Mouse (Mus musculus): ENCODE results near the gene Lrrc8d. TPM values are rescaled to one million over a fixed set of nuclear protein-coding genes. Genes with fewer than 3 reads are reported as not detected.

The Lrrc8d gene
- polyA plus RNA-seq, 1 experiment from 2014 or later = 22.9 TPM

DNA sequence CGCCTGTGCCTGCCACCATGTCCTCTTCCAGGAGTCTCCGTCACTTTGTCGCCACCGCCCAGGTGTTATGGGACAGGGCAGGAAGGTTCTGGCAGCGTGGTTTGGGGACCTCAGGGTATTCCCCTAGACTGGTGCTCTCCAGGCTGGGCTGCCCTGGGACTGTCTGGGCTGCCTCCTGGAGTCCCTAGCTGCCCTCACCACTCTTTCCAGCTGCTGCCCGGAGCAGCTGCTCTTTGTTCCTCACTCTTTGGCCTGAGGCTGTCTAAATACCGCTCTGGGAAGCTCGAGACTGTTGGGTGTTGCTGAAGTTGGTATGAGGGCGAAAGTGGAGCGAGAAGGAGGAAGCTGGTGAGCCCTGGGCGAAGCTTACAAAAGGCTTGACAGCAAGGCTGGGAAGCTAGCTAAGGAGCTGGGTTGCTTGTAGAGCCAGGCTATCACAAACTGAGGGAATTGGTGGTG is 32.7 kb downstream of the Lrrc8d start:
- peak; percentile 36 for DNase-seq (ENCODE audit: low spot score)
- Histone ChIP-seq H3K27me3 (ENCODE audit: control insufficient read depth, insufficient read depth, low read length) (no peaks in the 10 kb centered on the region), H3K4me1 (ENCODE audit: control insufficient read depth, insufficient read depth, low read length) (no peaks in the 10 kb centered on the region), H3K27ac (replicated peaks; ENCODE audit: low read depth, low read length) (no peak overlapping the region), H3K36me3 (replicated peaks; ENCODE audit: control insufficient read depth, insufficient read depth, low read depth, low read length) (no peaks in the 10 kb centered on the region), H3K4me2 (ENCODE audit: low read depth, low read length) (peak overlapping the region; percentile 93), H3K4me3 (ENCODE audit: low read depth, low read length) (peak overlapping the region; percentile 42), H3K9me3 (replicated peaks; ENCODE audit: control insufficient read depth, low read length) (no peaks in the 10 kb centered on the region), H3K9ac (replicated peaks; ENCODE audit: low read length) (peak overlapping the region; percentile 68)
- ATAC-seq (replicated peaks; ENCODE audit: insufficient number of reproducible peaks, low FRiP score, low TSS enrichment, low read depth) = peak; percentile 75
- 28% methylated on average over 11 of the region's 11 CpGs for WGBS

DNA sequence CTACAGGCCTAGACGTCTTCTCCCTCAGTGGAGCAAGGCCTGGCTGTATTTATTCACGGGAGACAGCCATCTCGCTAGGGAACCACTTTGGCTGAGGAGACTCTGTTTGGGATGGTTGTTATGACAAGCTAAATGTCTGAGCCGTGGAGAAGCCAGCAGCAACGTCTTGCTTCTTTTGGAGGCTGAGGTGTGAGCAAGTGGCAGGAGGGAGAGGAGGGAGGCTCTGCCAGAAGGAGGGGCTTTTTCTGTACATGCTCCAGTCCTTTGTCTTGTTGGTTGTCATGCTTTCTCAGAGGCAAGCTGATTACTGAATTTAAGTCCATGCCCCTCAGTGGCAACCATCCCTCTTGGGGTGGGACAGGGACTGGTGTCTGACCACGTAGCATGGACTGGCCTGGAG is 33.5 kb downstream of the Lrrc8d start:
- no peak for DNase-seq (ENCODE audit: low spot score)
- 75% methylated on average over 6 of the region's 6 CpGs for WGBS
- Histone ChIP-seq H3K27me3 (ENCODE audit: control insufficient read depth, insufficient read depth, low read length) (no peaks in the 10 kb centered on the region), H3K4me3 (ENCODE audit: low read depth, low read length) (no peak overlapping the region), H3K4me1 (ENCODE audit: control insufficient read depth, insufficient read depth, low read length) (no peaks in the 10 kb centered on the region), H3K4me2 (ENCODE audit: low read depth, low read length) (no peak overlapping the region), H3K36me3 (replicated peaks; ENCODE audit: control insufficient read depth, insufficient read depth, low read depth, low read length) (no peaks in the 10 kb centered on the region), H3K27ac (replicated peaks; ENCODE audit: low read depth, low read length) (no peak overlapping the region), H3K9ac (replicated peaks; ENCODE audit: low read length) (no peak overlapping the region), H3K9me3 (replicated peaks; ENCODE audit: control insufficient read depth, low read length) (no peaks in the 10 kb centered on the region)
- no peak for ATAC-seq (replicated peaks; ENCODE audit: insufficient number of reproducible peaks, low FRiP score, low TSS enrichment, low read depth)

DNA sequence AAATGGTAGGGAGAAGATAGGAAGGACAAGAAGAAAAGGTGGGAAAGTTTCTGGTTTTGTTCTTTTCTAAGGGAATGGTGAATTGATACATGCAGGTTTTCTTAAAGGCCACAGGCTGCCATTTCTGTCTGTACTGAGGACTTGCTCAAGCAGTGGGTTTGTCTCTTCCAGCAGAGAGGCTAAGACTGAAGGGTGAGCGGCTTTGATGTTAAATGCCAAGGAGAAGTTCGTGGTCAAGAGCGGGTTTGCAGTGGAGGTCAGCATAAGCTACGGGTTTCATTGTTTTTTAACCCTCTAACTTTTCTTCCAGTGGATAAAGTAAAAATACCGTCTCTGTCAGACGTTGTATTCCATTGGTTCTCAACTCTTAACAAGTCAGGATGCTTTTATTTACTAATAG is 36.6 kb downstream of the Lrrc8d start:
- H3K9ac ChIP-seq (replicated peaks; ENCODE audit: low read length) = no peak overlapping the region
- no peak overlapping the region for H3K4me2 ChIP-seq (ENCODE audit: low read depth, low read length)
- DNase-seq (ENCODE audit: low spot score) (no peak), ATAC-seq (replicated peaks; ENCODE audit: insufficient number of reproducible peaks, low FRiP score, low TSS enrichment, low read depth) (no peak)
- no peaks in the 10 kb centered on the region for H3K4me1 ChIP-seq (ENCODE audit: control insufficient read depth, insufficient read depth, low read length)
- no peaks in the 10 kb centered on the region for H3K27me3 ChIP-seq (ENCODE audit: control insufficient read depth, insufficient read depth, low read length)
- no peak overlapping the region for H3K4me3 ChIP-seq (ENCODE audit: low read depth, low read length)
- no peaks in the 10 kb centered on the region for H3K9me3 ChIP-seq (replicated peaks; ENCODE audit: control insufficient read depth, low read length)
- no peaks in the 10 kb centered on the region for H3K36me3 ChIP-seq (replicated peaks; ENCODE audit: control insufficient read depth, insufficient read depth, low read depth, low read length)
- H3K27ac ChIP-seq (replicated peaks; ENCODE audit: low read depth, low read length) = no peak overlapping the region
- whole genome bisulfite sequencing = 84% methylated on average over 6 of the region's 6 CpGs

DNA sequence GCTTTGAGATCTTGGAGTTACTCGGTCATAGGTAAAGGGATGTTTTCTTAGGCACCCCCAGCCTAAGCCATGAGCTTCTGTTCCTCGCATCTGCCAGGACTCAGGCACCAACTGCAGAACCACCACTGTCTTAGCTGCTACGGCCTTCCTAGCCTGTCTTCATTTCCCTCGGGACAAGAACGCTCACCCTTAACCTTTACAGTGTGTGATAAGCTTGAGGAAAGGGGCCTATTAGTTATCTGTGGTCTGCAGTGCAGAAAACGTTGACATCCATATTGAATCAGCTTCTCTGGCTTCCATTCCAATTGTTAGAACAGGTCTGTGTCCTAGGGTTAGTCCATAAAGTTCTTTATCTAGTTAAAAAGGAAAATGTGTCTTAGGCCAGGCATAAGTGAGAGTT is 37.4 kb downstream of the Lrrc8d start:
- DNase-seq (ENCODE audit: low spot score) (no peak), ATAC-seq (replicated peaks; ENCODE audit: insufficient number of reproducible peaks, low FRiP score, low TSS enrichment, low read depth) (no peak)
- H3K4me1 ChIP-seq (ENCODE audit: control insufficient read depth, insufficient read depth, low read length) = no peaks in the 10 kb centered on the region
- H3K9me3 ChIP-seq (replicated peaks; ENCODE audit: control insufficient read depth, low read length) = no peaks in the 10 kb centered on the region
- no peak overlapping the region for H3K9ac ChIP-seq (replicated peaks; ENCODE audit: low read length)
- H3K27ac ChIP-seq (replicated peaks; ENCODE audit: low read depth, low read length) = no peak overlapping the region
- H3K4me3 ChIP-seq (ENCODE audit: low read depth, low read length) = no peak overlapping the region
- H3K4me2 ChIP-seq (ENCODE audit: low read depth, low read length) = no peak overlapping the region
- no peaks in the 10 kb centered on the region for H3K27me3 ChIP-seq (ENCODE audit: control insufficient read depth, insufficient read depth, low read length)
- 67% methylated on average over 6 of the region's 6 CpGs for WGBS
- H3K36me3 ChIP-seq (replicated peaks; ENCODE audit: control insufficient read depth, insufficient read depth, low read depth, low read length) = no peaks in the 10 kb centered on the region

DNA sequence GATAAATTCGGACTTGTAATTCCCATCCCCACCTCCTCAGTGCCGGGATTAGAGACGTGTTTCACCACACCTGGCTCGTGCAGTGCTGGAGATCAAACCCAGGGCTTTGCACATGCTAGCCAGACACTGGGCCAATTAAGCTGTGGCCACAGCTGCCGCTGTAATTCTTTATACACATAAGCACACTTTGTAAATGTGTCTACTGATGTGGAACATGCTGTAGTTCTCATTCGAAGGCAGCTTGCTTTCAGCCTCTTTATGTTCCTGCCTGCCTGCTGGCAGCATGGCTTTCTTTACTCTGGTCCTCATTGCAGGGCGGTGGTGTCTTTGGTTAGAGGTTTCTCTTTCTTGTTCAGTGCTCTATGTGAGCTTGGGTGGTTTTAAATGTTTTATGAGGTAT is 40.7 kb downstream of the Lrrc8d start:
- Histone ChIP-seq H3K36me3 (replicated peaks; ENCODE audit: control insufficient read depth, insufficient read depth, low read depth, low read length) (no peaks in the 10 kb centered on the region), H3K27me3 (ENCODE audit: control insufficient read depth, insufficient read depth, low read length) (no peaks in the 10 kb centered on the region), H3K4me2 (ENCODE audit: low read depth, low read length) (no peak overlapping the region), H3K9me3 (replicated peaks; ENCODE audit: control insufficient read depth, low read length) (no peaks in the 10 kb centered on the region), H3K4me1 (ENCODE audit: control insufficient read depth, insufficient read depth, low read length) (no peaks in the 10 kb centered on the region), H3K4me3 (ENCODE audit: low read depth, low read length) (no peak overlapping the region), H3K27ac (replicated peaks; ENCODE audit: low read depth, low read length) (no peak overlapping the region), H3K9ac (replicated peaks; ENCODE audit: low read length) (no peak overlapping the region)
- no peak for ATAC-seq (replicated peaks; ENCODE audit: insufficient number of reproducible peaks, low FRiP score, low TSS enrichment, low read depth)
- 68% methylated on average over 7 of the region's 7 CpGs for whole genome bisulfite sequencing
- DNase-seq (ENCODE audit: low spot score) = peak; percentile 11

DNA sequence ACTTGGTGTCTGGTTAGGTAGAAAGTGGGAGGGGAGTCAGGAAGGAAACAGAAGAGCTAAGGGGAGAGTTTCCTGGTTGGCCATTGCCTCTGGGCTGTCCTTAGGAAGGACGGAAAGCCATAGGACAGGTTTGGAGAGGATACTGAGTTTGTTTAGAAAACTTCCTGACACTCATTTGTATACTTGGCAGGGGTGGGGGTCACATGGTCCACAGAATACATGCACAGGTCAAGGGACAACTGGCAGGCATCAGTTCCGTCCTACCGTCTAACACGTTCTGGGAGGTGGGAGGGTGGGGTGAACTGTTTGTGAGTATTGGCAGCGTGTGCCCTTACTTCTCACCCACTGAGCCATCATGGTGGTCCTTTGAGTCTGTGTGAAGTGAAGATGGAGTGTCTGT is 42.9 kb downstream of the Lrrc8d start:
- Histone ChIP-seq H3K27me3 (ENCODE audit: control insufficient read depth, insufficient read depth, low read length) (no peaks in the 10 kb centered on the region), H3K27ac (replicated peaks; ENCODE audit: low read depth, low read length) (no peak overlapping the region), H3K9ac (replicated peaks; ENCODE audit: low read length) (no peak overlapping the region), H3K9me3 (replicated peaks; ENCODE audit: control insufficient read depth, low read length) (no peaks in the 10 kb centered on the region), H3K4me1 (ENCODE audit: control insufficient read depth, insufficient read depth, low read length) (no peaks in the 10 kb centered on the region), H3K4me2 (ENCODE audit: low read depth, low read length) (no peak overlapping the region), H3K36me3 (replicated peaks; ENCODE audit: control insufficient read depth, insufficient read depth, low read depth, low read length) (no peaks in the 10 kb centered on the region), H3K4me3 (ENCODE audit: low read depth, low read length) (no peak overlapping the region)
- WGBS = 90% methylated on average over 5 of the region's 5 CpGs
- ATAC-seq (replicated peaks; ENCODE audit: insufficient number of reproducible peaks, low FRiP score, low TSS enrichment, low read depth) = no peak
- DNase-seq (ENCODE audit: low spot score) = no peak

DNA sequence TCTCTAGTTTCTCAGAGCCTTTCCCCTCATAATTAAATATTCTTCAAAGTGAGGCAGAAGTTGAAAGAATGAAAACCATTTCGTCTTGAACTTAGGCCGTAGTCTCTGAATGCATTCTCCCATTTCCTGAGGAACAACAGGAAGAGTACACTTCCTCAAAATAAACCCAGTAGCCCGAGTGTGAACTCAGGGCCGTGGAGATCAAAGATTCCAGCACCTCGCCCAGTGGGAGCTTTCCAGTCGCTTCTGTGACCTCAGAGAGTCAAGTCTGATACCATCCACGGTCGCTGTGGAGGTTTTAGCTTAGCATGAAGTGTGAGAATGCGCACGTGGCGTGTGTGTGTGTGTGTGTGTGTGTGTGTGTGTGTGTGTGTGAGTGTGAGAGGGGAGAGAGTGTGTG is 45.6 kb downstream of the Lrrc8d start:
- Histone ChIP-seq H3K4me1 (ENCODE audit: control insufficient read depth, insufficient read depth, low read length) (no peaks in the 10 kb centered on the region), H3K27ac (replicated peaks; ENCODE audit: low read depth, low read length) (no peak overlapping the region), H3K27me3 (ENCODE audit: control insufficient read depth, insufficient read depth, low read length) (no peaks in the 10 kb centered on the region), H3K36me3 (replicated peaks; ENCODE audit: control insufficient read depth, insufficient read depth, low read depth, low read length) (no peaks in the 10 kb centered on the region), H3K4me3 (ENCODE audit: low read depth, low read length) (no peak overlapping the region), H3K9ac (replicated peaks; ENCODE audit: low read length) (no peak overlapping the region), H3K9me3 (replicated peaks; ENCODE audit: control insufficient read depth, low read length) (no peaks in the 10 kb centered on the region; the same call in 1 of the 2 replicates), H3K4me2 (ENCODE audit: low read depth, low read length) (no peak overlapping the region)
- DNase-seq (ENCODE audit: low spot score) = no peak
- ATAC-seq (replicated peaks; ENCODE audit: insufficient number of reproducible peaks, low FRiP score, low TSS enrichment, low read depth) = no peak
- WGBS = 66% methylated on average over 11 of the region's 11 CpGs

DNA sequence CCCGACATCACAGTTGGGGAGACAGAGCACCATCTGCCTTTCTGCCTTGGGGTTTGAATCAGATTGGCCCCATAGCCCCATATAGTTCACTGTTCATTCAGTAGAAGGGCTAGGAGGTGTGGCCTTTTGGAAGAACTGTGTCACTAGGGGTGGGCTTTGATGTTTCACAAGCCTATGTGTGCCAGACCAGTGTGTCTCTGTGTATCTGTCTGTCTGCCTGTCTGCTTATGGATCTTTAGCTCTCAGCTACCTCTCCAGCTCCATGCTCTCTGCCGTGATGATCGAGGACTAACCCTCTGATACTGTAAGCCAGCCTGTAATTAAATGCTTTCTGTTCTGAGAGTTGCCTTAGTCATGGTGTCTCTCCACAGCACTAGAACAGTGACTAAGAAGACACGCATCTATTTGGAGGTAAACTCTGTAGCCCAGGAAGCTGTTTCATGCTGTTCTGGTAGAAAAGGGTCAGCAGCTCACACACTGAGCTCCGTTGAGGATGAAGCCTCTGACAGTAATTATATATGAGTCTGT is 46.2 kb downstream of the Lrrc8d start:
- Histone ChIP-seq H3K4me3 (ENCODE audit: low read depth, low read length) (no peak overlapping the region), H3K27ac (replicated peaks; ENCODE audit: low read depth, low read length) (no peak overlapping the region), H3K9me3 (replicated peaks; ENCODE audit: control insufficient read depth, low read length) (no peaks in the 10 kb centered on the region; the same call in 1 of the 2 replicates), H3K9ac (replicated peaks; ENCODE audit: low read length) (no peak overlapping the region), H3K4me2 (ENCODE audit: low read depth, low read length) (no peak overlapping the region), H3K27me3 (ENCODE audit: control insufficient read depth, insufficient read depth, low read length) (no peaks in the 10 kb centered on the region), H3K36me3 (replicated peaks; ENCODE audit: control insufficient read depth, insufficient read depth, low read depth, low read length) (no peaks in the 10 kb centered on the region), H3K4me1 (ENCODE audit: control insufficient read depth, insufficient read depth, low read length) (no peaks in the 10 kb centered on the region)
- 86% methylated on average over 5 of the region's 5 CpGs for WGBS
- no peak for DNase-seq (ENCODE audit: low spot score)
- ATAC-seq (replicated peaks; ENCODE audit: insufficient number of reproducible peaks, low FRiP score, low TSS enrichment, low read depth) = no peak
